ENCODE assay signal across 12 mouse cellular contexts in genomic region chr5:114538752-114539151, GRCm38 (mm10). TPM values are rescaled to one million over a fixed set of nuclear protein-coding genes. Genes with fewer than 3 reads are reported as not detected.
DNase-seq lines count a peak whose midpoint lies in the region; ATAC-seq lines count a peak whose summit lies in the region.
"Had no signal": no experiment of that assay in that cellular context is flagged by ENCODE, and none has a peak within 500 bp of the region (broad histone marks: within the 10 kb centered on the region; RNA-seq: fewer than 3 reads in every experiment).

No protein-coding gene starts in this region.

- H3K36me3 ChIP-seq in forebrain, embryonic 13.5 days (ENCODE audit: poor library complexity, severe bottlenecking), result no peaks in the 10 kb centered on the region
- no peaks in the 10 kb centered on the region for H3K36me3 ChIP-seq in limb, embryonic 13.5 days
- H3K36me3 ChIP-seq: lung, embryonic 15.5 days had no signal

- 16% methylated on average over 4 of the region's 4 CpGs for WGBS in forebrain, embryonic 13.5 days
- WGBS in limb, embryonic 13.5 days, result 9% methylated on average over 4 of the region's 4 CpGs

- H3K4me2 ChIP-seq in forebrain, embryonic 13.5 days, result peak overlapping the region; percentile 0
- H3K4me2 ChIP-seq in limb, embryonic 13.5 days (replicated peaks), result peak overlapping the region; percentile 28; the same call in 1 of the 2 replicates

- H3K9me3 ChIP-seq in forebrain, embryonic 13.5 days (replicated peaks), result peaks cover 2% of the 10 kb centered on the region; the same call in 1 of the 2 replicates
- H3K9me3 ChIP-seq in limb, embryonic 13.5 days, result 0 out of 2 replicates have a peak, but pooled peaks cover 3% of the 10 kb centered on the region
- H3K9me3 ChIP-seq: lung, embryonic 15.5 days had no signal

- H3K4me1 ChIP-seq in forebrain, embryonic 13.5 days, result peaks cover 31% of the 10 kb centered on the region
- peaks cover 43% of the 10 kb centered on the region for H3K4me1 ChIP-seq in limb, embryonic 13.5 days

- peak overlapping the region; percentile 68 for H3K27ac ChIP-seq in forebrain, embryonic 13.5 days
- peak overlapping the region; percentile 48; the same call in 1 of the 2 replicates for H3K27ac ChIP-seq in limb, embryonic 13.5 days
- H3K27ac ChIP-seq: lung, embryonic 15.5 days had no signal

- peak; percentile 21 to 36 for DNase-seq in layer of hippocampus, postnatal 10 days (ENCODE audit: low spot score in 2 of 2)
- no peak for DNase-seq in layer of hippocampus, adult 9-10 months (ENCODE audit: low spot score)
- peak; percentile 44 for DNase-seq in embryo, embryonic 11 days
- no peak for DNase-seq in cerebellum, postnatal 4 days (ENCODE audit: low spot score in 2 of 2)
- DNase-seq in cerebellum, postnatal 36 days, result no peak
- no peak for DNase-seq in ovary, postnatal 14 days (ENCODE audit: low spot score)
- DNase-seq: cerebellum, adult 2 months had no signal

- no peak overlapping the region for H3K4me3 ChIP-seq in forebrain, embryonic 13.5 days
- H3K4me3 ChIP-seq in limb, embryonic 13.5 days, result no peak overlapping the region
- H3K4me3 ChIP-seq: lung, embryonic 15.5 days had no signal

- H3K9ac ChIP-seq in forebrain, embryonic 13.5 days, result no peak overlapping the region
- no peak overlapping the region for H3K9ac ChIP-seq in limb, embryonic 13.5 days
- H3K9ac ChIP-seq: lung, embryonic 15.5 days had no signal

- peaks cover 34% of the 10 kb centered on the region for H3K27me3 ChIP-seq in forebrain, embryonic 13.5 days
- peaks cover 34% of the 10 kb centered on the region for H3K27me3 ChIP-seq in limb, embryonic 13.5 days

- ATAC-seq in forebrain, embryonic 13.5 days, result peak; percentile 40
- ATAC-seq in limb, embryonic 13.5 days (ENCODE audit: low FRiP score, low read depth), result peak; percentile 25; the same call in 1 of the 2 replicates
- ATAC-seq: CD4-positive, CD25-positive, alpha-beta regulatory T cell, adult 4 months; Patski had no signal

RNA-seq across cellular contexts. Expression of gene Fam222a, which starts 29.1 kb away (rescaled TPM):
- 1 to 10 TPM; 5.0 to 5.7 TPM for total RNA-seq in layer of hippocampus, postnatal 10 days (2021)
- 4.8 and 4.9 TPM in 2 replicates for polyA plus RNA-seq in forebrain, embryonic 13.5 days (2015; fragmentation: Nextera tagmentation; extraction: Ambion mirVana)
- polyA plus RNA-seq in limb, embryonic 13.5 days (2015; fragmentation: Nextera tagmentation; extraction: Ambion mirVana), result 0.69 and 0.72 TPM in 2 replicates
- polyA plus RNA-seq: CD4-positive, CD25-positive, alpha-beta regulatory T cell, adult 4 months had no signal

Comparison
In these comparisons a context has a peak if more than half of its experiments do, and no peak if none do; other contexts are left out.
1. DNase-seq: peak in layer of hippocampus, postnatal 10 days (2 of 2) and embryo, embryonic 11 days (single experiment); none in layer of hippocampus, adult 9-10 months (single experiment), cerebellum, postnatal 4 days (0 of 2), cerebellum, postnatal 36 days (0 of 2) and ovary, postnatal 14 days (single experiment).